Mouse (Mus musculus): ENCODE results near the gene 2310057M21Rik.
"Not testable (repeated sequence)": the region's sequence is repeated elsewhere in the genome, so short reads cannot be mapped to it uniquely, and the experiment has no call there.

The 2310057M21Rik gene

DNA sequence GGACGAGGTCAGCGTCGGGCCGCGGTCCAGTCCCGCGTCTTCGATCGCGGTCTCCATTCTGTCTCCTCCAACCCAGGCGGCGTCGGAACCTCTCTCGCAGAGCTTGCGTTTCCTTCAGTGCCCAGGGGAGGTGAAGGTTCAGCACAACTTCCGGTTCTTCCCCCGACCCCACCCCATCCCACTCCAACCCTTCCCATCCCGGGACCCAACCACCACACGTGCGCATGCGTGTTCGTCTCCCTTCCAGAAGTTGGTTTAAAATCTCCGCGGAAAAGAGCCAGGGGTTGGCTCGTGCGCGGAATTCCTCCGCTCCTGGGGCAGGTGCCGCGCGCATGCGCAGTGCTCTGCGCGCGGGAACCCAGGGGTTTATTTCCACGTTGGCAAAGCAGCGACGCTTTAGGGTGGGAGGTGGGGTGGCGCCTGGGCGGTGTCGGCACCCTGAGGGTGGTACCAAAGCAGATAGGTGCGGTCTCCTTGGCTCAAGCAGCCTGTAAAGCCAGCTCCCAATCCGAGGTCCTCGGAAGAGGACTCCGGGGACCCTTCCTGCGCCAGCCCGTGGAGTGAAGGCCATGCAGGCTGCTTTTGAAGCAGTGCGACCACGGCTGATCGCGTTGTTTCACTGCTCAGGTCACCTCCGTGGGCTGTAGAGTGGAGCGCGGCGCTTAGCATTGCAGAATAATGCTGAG lies at the start of gene 2310057M21Rik:
Gene 2310057M21Rik (minus strand): TSS at position 145 of the 686 bp plus-strand sequence.
- DNase-seq (ENCODE audit: low read depth, low spot score): peak; percentile 97

DNA sequence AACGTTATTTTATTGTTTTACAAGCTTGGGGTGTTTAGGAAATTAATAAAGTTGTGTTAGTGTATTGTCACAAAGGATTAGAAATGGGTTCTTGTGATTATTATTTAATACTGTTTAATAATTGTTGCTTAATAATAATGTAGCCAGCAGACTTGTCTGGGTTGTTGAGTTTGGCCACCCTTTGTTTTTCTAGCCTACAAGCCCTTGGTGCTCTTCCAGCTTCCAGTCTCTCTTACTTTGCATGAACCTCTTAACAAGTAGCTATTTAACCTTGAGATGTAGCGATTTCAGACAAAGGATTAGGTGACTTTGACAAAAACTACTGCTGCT lies 49.3 kb upstream of the 2310057M21Rik start:
- DNase-seq (ENCODE audit: low read depth, low spot score): no peak

DNA sequence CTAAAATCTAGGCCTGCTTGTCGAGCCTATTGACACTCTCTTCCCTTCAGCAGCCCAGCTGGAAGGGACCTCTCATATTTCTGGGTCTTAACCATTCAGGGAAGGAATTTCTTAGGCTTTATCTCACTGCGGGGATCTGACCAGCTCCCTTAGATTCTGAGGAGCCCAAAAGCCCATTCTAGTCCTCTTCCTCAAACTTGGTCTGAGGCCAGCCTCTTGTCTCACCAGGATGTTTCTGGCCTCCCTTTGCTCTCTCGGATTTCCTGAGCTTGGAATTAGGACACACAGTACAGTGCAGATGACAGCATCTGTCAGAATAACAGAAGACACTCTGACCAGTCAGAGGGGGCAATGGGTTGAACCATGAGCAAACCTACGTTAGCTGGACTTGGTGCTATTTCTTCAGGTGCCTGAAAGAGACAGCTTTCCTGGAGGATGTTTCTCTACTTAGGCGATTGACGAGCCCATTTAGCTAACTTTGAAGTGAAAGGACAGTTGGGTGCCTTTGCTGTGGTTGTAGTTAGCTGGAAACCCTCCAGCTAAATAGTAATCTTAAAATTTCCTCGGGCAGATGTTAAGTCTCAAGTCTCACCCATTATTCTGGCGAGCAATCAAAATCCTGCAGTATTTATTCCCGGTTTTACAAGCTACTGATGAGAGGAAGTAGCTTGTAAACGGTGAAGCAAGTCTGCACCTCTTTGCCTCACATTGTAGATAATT lies 48.8 kb upstream of the 2310057M21Rik start:
- no peak for DNase-seq (ENCODE audit: low read depth, low spot score)

DNA sequence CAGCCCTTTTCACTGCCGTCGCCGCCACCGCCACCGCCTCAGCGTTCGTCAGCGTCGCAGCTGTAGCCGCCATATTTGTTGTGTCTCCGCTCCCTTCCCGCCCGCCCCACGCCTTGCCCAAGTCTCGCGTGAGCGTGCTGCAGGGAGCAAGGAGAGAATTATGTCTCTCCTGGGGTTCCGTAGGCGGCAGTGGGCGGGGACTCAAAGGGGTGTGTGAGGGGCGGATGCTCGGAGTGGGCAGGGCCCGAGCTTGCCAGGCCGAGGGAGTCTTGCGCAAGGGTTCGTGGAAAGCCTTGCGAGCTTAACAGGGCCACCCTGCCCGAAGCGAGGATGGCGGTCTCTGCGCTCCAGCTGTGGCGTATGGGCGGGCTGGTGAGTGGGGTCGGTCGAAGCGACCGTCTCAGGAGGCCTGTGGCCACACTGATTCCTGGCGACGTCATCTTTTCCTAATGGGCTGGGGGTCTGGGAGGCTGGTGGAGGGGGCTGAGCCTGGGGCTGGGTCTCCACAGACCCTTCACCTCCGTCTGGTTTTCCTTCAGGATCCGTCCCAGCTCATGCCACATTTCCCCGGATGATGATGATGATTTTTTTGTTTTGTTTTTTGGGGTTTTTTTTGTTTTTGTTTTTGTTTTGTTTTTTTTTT lies 48.0 kb upstream of the 2310057M21Rik start, which contains the start of the genes Ikzf5 and Acadsb:
Gene Ikzf5 (minus strand): TSS at position 106 of the 643 bp plus-strand sequence.
Gene Acadsb (plus strand): TSS at position 186 of the 643 bp plus-strand sequence.
- DNase-seq (ENCODE audit: low read depth, low spot score): peak; percentile 98

DNA sequence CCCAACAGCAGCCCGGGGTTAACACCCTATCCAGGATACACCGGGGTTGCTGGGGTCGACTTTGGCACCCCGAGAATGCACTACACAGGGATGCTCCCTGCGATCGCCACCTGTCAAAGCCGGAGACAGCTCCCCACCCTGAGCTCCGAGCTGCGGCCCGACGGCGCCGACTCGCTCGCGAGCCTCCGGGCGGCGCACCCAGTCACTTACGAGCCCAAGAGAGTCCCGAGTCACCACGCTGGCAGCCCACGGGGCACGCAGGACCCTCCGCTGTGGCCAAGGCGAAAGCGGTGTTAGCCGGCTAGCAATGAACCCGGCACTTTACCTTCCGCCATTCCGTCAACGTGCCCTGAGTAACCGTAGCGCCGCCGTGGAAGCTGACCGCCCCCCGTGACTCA lies 47.4 kb upstream of the 2310057M21Rik start:
- peak; percentile 11 for DNase-seq (ENCODE audit: low read depth, low spot score)

DNA sequence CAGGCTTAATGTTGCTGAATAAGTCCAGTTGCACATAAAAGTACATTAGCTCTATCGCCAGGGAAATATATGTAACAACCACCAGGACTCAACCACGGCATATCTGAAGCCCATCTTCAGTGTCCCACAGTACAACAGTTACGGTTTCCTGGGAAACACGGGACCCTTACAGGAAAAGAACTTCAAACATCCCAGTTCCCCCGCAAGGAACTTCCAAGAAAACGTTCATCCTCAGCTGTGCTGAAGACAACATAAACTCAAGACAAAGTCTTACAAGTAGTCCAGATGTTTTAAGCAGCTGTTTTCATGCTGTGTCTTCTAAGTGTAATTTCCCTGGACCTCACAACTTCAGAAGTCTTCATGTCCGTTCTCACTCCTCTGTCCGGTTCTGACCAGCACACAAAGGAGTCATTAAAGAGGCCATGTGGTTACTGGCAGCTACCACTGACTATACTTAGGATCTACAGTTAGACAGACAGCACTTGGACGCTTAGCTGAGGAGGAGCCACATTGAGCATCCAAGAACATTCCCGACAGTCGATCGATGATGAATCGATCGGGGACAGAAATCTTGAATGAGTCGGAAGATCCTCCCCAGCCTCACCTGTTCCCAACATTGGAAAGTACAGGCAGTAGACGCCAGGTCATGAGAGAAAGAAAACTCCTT lies 46.9 kb upstream of the 2310057M21Rik start:
- no peak for DNase-seq (ENCODE audit: low read depth, low spot score)

DNA sequence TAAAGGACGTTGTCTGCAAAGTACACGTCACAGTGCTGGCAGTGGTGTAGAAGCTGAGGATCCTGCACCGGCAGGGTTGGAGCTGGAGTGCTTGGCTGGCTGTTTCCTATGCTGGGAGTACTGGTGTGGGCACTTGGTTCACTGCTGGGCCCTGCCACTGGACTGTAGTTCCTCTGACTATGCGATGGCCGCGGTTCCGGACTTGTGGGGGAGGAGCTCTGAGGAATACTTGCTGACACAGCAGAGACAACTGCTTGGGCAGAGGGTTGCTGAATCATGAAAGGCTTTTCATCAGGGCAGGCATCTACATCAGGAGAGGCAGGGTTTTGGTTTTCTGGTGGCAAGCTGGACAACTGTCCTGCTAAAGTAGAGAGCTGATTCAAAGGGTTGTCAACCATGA lies 29.2 kb upstream of the 2310057M21Rik start:
- not testable (repeated sequence) for DNase-seq (ENCODE audit: low read depth, low spot score)

DNA sequence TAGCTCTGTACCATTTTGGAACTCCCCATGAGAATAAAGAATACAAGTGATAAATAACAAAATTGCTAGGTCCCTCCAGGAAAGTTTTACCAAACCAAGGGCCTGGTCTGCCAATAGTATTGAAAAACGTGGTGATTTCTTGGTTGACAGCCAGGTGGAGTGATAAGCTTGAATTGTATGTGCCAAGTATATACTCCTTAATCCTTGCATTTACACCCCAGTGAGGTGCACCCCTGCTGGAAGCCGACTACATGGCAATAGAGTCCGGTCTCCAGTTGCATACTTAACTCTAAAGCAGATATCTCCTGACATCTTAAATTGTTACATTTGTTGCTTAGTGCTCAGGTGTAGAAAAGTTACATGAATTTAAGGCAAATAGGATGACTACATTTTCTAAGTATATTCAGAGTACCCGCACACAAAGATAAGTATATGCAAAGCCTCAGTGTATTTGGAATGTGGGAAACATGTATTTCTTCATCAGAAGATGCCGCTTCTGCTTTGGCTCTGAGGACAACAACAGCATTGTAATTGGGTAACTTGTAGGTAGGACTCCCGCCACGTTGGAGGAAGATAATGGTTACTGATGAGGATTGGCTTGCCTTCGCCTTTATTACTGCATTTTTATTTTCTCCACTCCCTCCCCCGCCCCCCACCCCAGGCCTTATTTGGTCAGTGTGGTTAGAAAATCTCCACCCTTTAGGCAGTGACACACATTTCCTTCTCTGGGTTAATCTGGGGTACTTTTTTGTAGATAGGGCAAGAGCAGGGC lies 9.5 kb upstream of the 2310057M21Rik start:
- no peak for DNase-seq (ENCODE audit: low read depth, low spot score)

DNA sequence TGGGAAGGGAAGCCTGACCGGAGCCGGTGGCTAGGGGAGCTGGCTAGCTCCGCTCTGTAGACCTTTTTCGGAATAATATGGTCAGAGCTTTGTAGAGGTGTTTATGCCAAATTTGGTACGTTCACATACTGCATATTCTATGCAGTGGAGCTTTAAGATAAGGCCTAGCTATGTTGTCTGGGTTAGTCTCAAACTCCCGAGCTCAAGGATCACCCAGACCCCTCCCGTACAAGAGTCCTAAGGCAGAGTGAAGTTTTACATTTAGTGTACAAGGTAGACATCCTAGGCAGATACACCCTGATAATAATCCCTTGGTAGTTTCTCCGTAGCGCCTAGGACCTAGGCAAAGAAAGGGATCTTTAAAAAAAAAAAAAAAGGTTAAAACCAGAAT lies 8.9 kb upstream of the 2310057M21Rik start:
- DNase-seq (ENCODE audit: low read depth, low spot score): no peak

DNA sequence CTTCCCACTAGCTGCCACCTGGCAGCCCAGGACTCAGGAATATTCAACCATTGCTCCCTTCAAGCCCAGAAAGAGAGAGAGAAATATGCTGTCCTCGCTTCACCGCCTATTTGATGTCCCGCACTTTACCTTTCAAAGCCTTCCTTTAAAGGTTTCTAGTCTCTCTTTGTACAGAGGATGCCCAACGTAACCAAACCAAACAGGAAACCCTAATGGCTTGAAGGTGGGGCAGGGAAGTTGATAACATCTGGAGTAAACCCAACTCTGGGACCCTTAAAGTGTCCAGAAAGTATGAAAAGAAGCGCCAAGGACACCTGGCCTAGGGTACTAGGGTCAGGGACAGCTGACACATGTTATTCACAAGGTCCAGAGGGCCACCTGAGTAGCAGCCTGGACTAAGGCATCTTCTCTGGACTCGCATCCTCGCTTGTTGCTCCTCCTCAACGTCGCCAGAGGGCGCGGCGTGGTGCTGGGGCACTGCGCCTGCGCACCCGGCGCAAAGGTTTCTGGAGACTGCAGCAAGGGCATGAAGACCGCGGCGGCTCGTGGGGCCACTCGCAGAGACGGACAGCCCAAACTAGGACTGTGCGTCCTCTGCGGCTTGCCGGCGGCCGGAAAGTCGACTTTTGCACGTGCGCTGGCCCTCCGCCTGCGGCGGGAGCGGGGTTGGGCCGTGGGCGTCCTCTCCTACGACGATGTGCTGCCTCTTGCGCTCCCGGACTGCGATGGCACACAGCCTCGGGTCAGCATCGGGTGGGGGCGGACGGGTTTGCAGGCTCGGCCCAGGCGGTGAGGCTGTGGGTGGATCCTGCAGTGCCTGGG lies 8.3 kb upstream of the 2310057M21Rik start, which contains the start of gene Pstk:
Gene Pstk (plus strand): TSS at position 494 of the 822 bp plus-strand sequence.
- peak; percentile 81 for DNase-seq (ENCODE audit: low read depth, low spot score)

DNA sequence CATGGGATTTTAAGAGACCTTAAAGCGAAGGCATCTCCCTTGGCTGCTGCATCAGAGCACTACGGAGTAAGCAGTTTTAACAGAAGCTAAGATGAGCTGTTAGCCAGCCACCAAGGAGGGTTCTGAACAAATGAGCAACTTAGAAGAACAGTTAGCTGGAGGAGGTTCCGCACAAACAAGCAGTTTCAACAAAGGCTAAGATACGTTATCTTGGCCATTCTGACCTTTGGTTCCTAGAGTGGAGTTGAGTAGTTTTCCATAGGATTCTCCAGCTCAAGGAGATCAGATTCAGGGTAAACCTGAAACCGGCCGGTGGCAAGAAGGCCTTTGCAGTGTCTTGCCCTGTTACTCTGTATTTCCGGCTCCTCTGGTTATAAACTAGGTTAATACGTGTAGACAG lies 1.6 kb upstream of the 2310057M21Rik start:
- no peak for DNase-seq (ENCODE audit: low read depth, low spot score)

DNA sequence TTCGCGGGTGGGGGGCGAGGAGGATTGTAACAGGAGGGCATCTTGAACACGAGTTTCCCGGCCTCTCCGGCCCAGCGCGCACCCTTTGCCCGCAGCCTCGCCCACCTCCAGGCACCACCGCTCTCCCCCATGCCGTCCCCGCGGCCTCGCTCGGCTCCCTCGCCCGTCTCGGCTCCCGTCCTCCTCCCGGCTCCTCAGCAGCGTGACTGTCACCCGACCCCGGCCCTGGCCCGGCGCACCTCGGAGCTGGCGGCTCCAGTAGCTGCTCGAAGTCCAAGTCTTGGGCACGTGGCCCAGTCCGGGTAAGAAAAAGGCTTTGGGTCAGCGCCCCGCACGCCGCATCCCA lies 317 bp downstream of the 2310057M21Rik start:
- DNase-seq (ENCODE audit: low read depth, low spot score): no peak

DNA sequence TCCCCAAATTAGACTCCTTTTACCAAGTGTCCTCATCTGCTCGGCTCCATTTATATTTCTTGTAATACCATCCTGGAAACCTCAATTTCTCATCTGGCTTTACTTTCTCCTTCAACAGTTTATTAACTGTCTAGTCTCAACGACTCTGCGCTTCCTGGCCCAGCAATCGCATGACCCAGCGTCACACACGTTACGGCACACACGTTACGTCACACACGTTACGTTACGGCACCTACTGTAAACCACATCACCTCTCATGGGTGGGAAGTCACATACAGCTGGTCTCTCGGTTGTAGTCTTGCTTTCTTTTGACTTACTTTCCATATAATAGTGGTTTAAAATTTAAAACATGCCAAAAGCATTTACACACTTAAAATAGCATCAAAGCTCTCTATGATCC lies 6.5 kb downstream of the 2310057M21Rik start:
- no peak for DNase-seq (ENCODE audit: low read depth, low spot score)

DNA sequence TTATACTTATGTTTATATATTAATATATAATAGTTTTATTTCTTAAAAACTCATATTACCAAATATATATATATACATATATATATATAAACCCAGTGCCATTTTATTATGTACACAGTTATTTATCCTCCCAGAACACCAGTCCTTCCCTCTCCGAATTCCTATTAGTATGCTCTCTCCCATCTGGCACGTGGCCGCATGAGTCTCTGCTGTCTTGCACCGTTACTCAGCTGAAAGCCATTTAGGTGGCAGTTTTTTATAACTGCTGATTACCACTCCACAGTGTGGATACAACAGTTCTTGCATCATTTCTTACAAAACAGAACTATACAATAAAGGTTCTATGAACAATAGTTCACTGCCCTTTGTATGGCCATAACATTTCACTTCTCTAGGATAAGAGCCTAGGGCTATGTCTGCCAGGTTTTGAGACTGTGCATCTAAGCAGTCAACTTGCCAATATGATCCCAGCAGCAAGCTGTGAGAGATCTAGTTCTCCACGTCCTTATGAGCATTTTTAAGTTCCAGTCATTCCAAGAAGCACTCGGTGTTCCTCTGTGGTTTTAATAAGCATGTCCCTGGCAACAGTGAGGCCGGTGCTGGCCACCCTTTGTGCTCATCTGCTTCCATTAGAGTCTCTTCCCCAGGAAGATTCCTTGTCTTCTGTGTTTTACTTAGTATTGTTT lies 16.6 kb downstream of the 2310057M21Rik start:
- no peak for DNase-seq (ENCODE audit: low read depth, low spot score)

DNA sequence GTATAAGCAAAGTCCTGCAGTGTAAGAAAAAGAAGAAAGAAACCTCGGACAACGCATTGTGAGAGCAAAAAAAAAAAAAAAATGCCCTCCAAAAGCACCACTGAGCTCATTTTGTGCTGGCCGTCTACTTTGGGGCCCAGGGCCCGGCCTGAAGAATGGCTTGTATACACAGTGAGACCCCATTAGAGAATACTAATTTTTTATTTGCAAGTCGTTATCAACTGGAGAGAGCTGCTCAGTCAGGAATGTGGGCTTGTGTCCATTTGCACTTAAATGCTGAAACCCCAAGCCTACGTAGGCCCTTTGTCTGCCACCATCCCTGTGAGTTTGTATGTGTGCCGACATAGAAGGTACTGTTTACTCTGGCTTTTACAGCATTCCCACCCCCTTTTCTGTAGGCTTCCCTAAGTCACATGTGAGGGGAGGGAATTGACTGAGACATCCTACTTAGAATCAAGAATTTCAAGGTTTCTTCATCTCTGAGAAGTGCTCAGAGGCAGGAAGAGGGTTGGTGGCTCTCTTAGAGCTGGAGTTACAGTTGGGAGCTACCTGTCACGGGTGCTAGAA lies 25.0 kb downstream of the 2310057M21Rik start:
- no peak for DNase-seq (ENCODE audit: low read depth, low spot score)

DNA sequence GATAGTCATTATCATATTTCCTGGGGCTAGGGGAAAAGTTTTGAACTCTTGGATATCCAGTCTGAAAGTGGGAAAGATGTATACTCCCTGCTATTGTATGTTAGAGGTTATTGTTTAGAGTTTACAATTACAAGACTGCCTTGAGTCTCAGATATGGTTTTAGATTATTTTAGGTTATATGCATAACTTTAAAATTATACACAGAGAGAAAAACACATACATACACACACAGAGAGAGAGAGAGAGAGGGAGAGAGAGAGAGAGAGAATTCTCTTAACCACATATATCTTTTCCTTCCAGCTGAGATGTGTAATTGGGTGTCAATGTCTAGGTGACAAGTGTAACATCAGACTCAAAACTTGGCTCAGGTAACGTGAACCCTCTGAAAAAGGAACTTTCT lies 29.0 kb downstream of the 2310057M21Rik start, which contains the start of gene Fam24a:
Gene Fam24a (plus strand): TSS at position 301 of the 400 bp plus-strand sequence.
- DNase-seq (ENCODE audit: low read depth, low spot score): no peak

DNA sequence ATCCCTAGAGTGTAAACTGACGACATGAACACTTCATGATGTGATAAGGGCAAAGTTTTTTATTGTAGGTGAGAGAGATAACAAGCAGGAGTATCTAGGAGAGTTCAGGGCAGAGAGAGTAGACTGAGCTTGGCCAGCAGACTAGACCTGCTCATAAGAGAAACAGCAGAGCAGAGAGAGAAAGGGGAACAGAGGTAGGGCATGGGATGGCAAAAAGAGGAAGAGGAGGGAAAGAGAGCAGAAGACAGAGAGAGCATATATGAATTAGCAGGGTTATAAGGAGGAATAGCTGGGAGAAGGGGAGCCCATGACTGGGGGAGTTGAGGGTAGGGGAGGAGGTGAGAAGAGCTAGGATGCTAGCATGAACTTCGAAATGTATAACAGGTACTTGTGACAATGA lies 30.9 kb downstream of the 2310057M21Rik start:
- DNase-seq (ENCODE audit: low read depth, low spot score): no peak

DNA sequence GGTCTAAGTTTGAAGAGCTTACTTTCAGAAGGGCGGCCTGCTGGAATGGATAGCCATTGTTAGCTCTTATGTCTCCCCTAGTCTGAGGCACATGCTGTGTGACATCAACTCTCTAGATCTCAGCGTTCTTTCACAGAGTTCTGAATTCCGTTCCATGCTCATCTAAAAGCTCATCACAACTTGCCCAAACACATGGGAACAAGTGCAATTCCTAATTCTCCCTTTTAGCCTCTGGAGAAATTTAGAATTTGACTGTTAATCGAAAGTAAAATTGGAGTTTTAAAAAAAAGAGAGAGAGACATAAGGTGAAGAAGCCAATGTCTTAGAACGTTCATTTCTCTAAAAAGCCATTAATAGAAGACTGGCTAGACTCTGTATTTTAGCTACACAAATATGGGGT lies 33.1 kb downstream of the 2310057M21Rik start, which contains the start of gene Fam24b:
Gene Fam24b (minus strand): TSS at position 101 of the 400 bp plus-strand sequence.
- no peak for DNase-seq (ENCODE audit: low read depth, low spot score)

DNA sequence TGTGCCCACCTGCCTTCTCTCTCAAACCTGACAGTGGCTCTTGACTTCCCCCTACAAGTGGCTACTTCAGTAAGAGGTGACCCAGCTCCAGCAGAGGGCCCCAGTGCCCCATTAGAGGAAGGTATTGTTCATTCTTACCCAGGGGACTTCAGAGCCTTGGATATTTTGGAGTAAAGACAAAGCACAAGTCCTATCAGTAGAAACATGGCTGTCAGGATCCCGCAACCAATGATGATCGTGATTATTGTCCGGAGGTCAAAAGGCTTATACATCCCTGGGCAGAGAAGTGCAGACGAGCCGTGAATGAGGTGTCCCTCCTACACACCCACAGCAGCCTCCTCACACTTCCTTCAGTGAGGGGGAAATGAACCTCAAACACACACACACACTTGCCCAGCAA lies 35.5 kb downstream of the 2310057M21Rik start:
- DNase-seq (ENCODE audit: low read depth, low spot score): no peak

Measured in telencephalon, adult 2 months (tissue).